Mouse (Mus musculus) small intestine, adult 2 months (tissue): ENCODE results near the gene Pgm3.

Experiments
- CTCF ChIP-seq: fragments of 200-500 bp; IDR thresholded peaks from 2 replicates; pipeline ENCODE4 v1.5.1; 2012; ENCODE audit warnings: low read depth, mild to moderate bottlenecking, control low read depth, inconsistent platforms, low read length, moderate library complexity, mixed read lengths; ENCODE audit not compliant: insufficient replicate concordance, insufficient read length; ENCODE audit errors: extremely low read depth
- POLR2A ChIP-seq: fragments of 200-500 bp; IDR thresholded peaks from 2 replicates; pipeline ENCODE4 v1.6.1; 2012; ENCODE audit warnings: low read depth, mild to moderate bottlenecking, control low read depth, inconsistent platforms, low read length, moderate library complexity

GRCm38 (mm10) chr9:86549637-86550162 lies 21.9 kb downstream of the Pgm3 start:
- no peak for TF ChIP-seq POLR2A
- no peak for TF ChIP-seq CTCF
